ENCODE assay signal across 8 mouse cellular contexts in the genomic region with DNA sequence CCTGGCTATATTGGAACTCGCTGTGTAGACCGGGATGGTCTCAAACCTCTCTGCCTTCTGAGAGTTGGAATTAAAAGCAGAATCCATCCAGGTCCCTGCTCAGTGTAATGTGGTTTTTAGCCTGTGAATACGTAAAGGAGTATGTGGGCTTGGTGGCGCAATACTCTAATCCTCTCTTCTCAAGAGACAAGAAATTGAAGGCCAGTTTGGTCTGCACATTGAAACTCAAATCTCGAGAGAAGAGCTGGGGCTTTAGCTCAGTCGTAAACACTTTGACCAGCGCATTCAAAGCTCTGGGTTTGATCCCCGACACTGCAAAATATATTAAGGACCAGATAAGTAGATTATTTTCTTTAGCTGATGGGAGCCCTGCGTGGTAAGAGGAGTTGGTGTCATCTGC. TPM values are rescaled to one million over a fixed set of nuclear protein-coding genes. Genes with fewer than 3 reads are reported as not detected.
DNase-seq lines count a peak whose midpoint lies in the region; ATAC-seq and TF ChIP-seq lines count a peak whose summit lies in the region.

No protein-coding gene starts in this region.

- H3K4me2 ChIP-seq in limb, embryonic 15.5 days, result peak overlapping the region; percentile 65
- H3K4me2 ChIP-seq in stomach, postnatal 0 days (replicated peaks; ENCODE audit: low read depth), result peak overlapping the region; percentile 61

- peaks cover 17% of the 10 kb centered on the region; the same call in 1 of the 2 replicates for H3K4me1 ChIP-seq in spleen, adult 2 months (ENCODE audit: control insufficient read depth, insufficient read depth, insufficient read length)
- H3K4me1 ChIP-seq in limb, embryonic 15.5 days, result peaks cover 21% of the 10 kb centered on the region
- H3K4me1 ChIP-seq in stomach, postnatal 0 days (replicated peaks; ENCODE audit: control insufficient read depth, insufficient read depth), result peaks cover 2% of the 10 kb centered on the region; the same call in 1 of the 2 replicates

- ATAC-seq in limb, embryonic 15.5 days (ENCODE audit: insufficient number of reproducible peaks, low FRiP score, low TSS enrichment, low read depth), result no peak
- no peak for ATAC-seq in stomach, postnatal 0 days (ENCODE audit: low FRiP score, low TSS enrichment)

- no peaks in the 10 kb centered on the region for H3K9me3 ChIP-seq in limb, embryonic 15.5 days
- H3K9me3 ChIP-seq in stomach, postnatal 0 days (ENCODE audit: control insufficient read depth, low read length), result no peaks in the 10 kb centered on the region

- no peak for TF ChIP-seq CTCF in spleen, adult 2 months (IDR thresholded peaks at IDR 0.05; ENCODE audit: extremely low read depth, insufficient read depth, insufficient read length, insufficient replicate concordance)
- TF ChIP-seq CTCF in stomach, postnatal 0 days (IDR thresholded peaks at IDR 0.05; ENCODE audit: low read depth), result no peak

- peak overlapping the region; percentile 77 for H3K4me3 ChIP-seq in spleen, adult 2 months (ENCODE audit: extremely low read depth, insufficient read depth, insufficient read length)
- peak overlapping the region; percentile 86 for H3K4me3 ChIP-seq in limb, embryonic 15.5 days
- H3K4me3 ChIP-seq in stomach, postnatal 0 days (ENCODE audit: low read depth, low read length), result peak overlapping the region; percentile 59

- 5% methylated on average over 9 of the region's 9 CpGs for WGBS in spleen, adult 2 months
- WGBS in limb, embryonic 15.5 days, result 7% methylated on average over 9 of the region's 9 CpGs
- WGBS in stomach, postnatal 0 days, result 5% methylated on average over 9 of the region's 9 CpGs

- TF ChIP-seq POLR2A in spleen, adult 2 months (IDR thresholded peaks at IDR 0.05; ENCODE audit: low read depth, low read length), result no peak

- TF ChIP-seq EP300 in stomach, postnatal 0 days (optimal IDR thresholded peaks at IDR 0.05), result no peak

- H3K27me3 ChIP-seq in spleen, adult 2 months (ENCODE audit: control insufficient read depth, insufficient read depth, low read length), result no peaks in the 10 kb centered on the region
- no peaks in the 10 kb centered on the region for H3K27me3 ChIP-seq in limb, embryonic 15.5 days
- no peaks in the 10 kb centered on the region for H3K27me3 ChIP-seq in stomach, postnatal 0 days (ENCODE audit: control insufficient read depth, insufficient read depth, low read length)

- peaks cover 19% of the 10 kb centered on the region for H3K36me3 ChIP-seq in spleen, adult 2 months (ENCODE audit: control insufficient read depth, insufficient read depth, low read length)
- peaks cover 41% of the 10 kb centered on the region for H3K36me3 ChIP-seq in limb, embryonic 15.5 days
- H3K36me3 ChIP-seq in stomach, postnatal 0 days (ENCODE audit: control insufficient read depth, insufficient read depth, low read length), result peaks cover 2% of the 10 kb centered on the region; the same call in 1 of the 2 replicates

- peak overlapping the region; percentile 79 for H3K27ac ChIP-seq in spleen, adult 2 months (ENCODE audit: insufficient read depth, low read length)
- peak overlapping the region; percentile 91 for H3K27ac ChIP-seq in limb, embryonic 15.5 days
- peak overlapping the region; percentile 86 for H3K27ac ChIP-seq in stomach, postnatal 0 days (replicated peaks)

- peak overlapping the region; percentile 80 for H3K9ac ChIP-seq in limb, embryonic 15.5 days
- peak overlapping the region; percentile 68 for H3K9ac ChIP-seq in stomach, postnatal 0 days (ENCODE audit: low read length)

- intact Hi-C loops in left cerebral cortex, postnatal 25 days (cut with DNase I), result no loop called here

- DNase-seq in adrenal gland, postnatal 10 days, result peak; percentile 10
- no peak for DNase-seq in adrenal gland, postnatal 4 days (ENCODE audit: low spot score in 2 of 2)
- no peak for DNase-seq in spleen, adult 2 months (ENCODE audit: low read depth in 1 of 2, low spot score in 2 of 2)
- no peak for DNase-seq in spleen, postnatal 36 days (ENCODE audit: low spot score in 2 of 2)
- no peak for DNase-seq in stomach, postnatal 0 days (ENCODE audit: low spot score)
- no peak for DNase-seq in ovary, adult 18-20 months (ENCODE audit: low spot score)
- no peak for DNase-seq in left cerebral cortex, postnatal 25 days (ENCODE audit: low spot score in 2 of 2)

RNA-seq across cellular contexts. Expression of gene Mef2b, which starts 0.5 kb away (rescaled TPM):
- under 1 TPM; 0.36 to 0.54 TPM for total RNA-seq in adrenal gland, postnatal 10 days (2021)
- total RNA-seq in adrenal gland, postnatal 4 days (2021), result 1 to 10 TPM; 1.5 to 1.6 TPM
- polyA plus RNA-seq in spleen, adult 2 months (2012; rRNA removed), result 2.3 and 4.3 TPM in 2 replicates
- 0.19 and 0.48 TPM in 2 replicates for polyA plus RNA-seq in limb, embryonic 15.5 days (2015; fragmentation: Nextera tagmentation; extraction: Ambion mirVana)
- 0.10 TPM in 1 of 2 replicates, not detected in the other for polyA plus RNA-seq in stomach, postnatal 0 days (2015; fragmentation: Nextera tagmentation; extraction: Ambion mirVana)
- under 1 TPM in 1 of 2 experiments, not detected in 1; 0.57 TPM for total RNA-seq in left cerebral cortex, postnatal 25 days (2021)

RNA-seq across cellular contexts. Expression of gene Borcs8, which starts 0.7 kb away (rescaled TPM):
- total RNA-seq in adrenal gland, postnatal 10 days (2021), result 10 to 100 TPM; 45.0 to 48.5 TPM
- total RNA-seq in adrenal gland, postnatal 4 days (2021), result 10 to 100 TPM; 55.5 to 56.4 TPM
- 55.8 and 73.6 TPM in 2 replicates for polyA plus RNA-seq in spleen, adult 2 months (2012; rRNA removed)
- 54.1 and 55.2 TPM in 2 replicates for polyA plus RNA-seq in limb, embryonic 15.5 days (2015; fragmentation: Nextera tagmentation; extraction: Ambion mirVana)
- polyA plus RNA-seq in stomach, postnatal 0 days (2015; fragmentation: Nextera tagmentation; extraction: Ambion mirVana), result 30.1 and 30.5 TPM in 2 replicates
- total RNA-seq in left cerebral cortex, postnatal 25 days (2021), result 10 to 100 TPM; 46.8 to 51.0 TPM

RNA-seq across cellular contexts. Expression of gene Rfxank, which starts 1.0 kb away (rescaled TPM):
- 10 to 100 TPM; 18.0 to 23.9 TPM for total RNA-seq in adrenal gland, postnatal 10 days (2021)
- 10 to 100 TPM; 15.9 to 18.9 TPM for total RNA-seq in adrenal gland, postnatal 4 days (2021)
- 22.5 and 24.6 TPM in 2 replicates for polyA plus RNA-seq in spleen, adult 2 months (2012; rRNA removed)
- 20.2 and 20.9 TPM in 2 replicates for polyA plus RNA-seq in limb, embryonic 15.5 days (2015; fragmentation: Nextera tagmentation; extraction: Ambion mirVana)
- 8.9 and 9.8 TPM in 2 replicates for polyA plus RNA-seq in stomach, postnatal 0 days (2015; fragmentation: Nextera tagmentation; extraction: Ambion mirVana)
- 10 to 100 TPM; 10.2 to 12.4 TPM for total RNA-seq in left cerebral cortex, postnatal 25 days (2021)

RNA-seq across cellular contexts. Expression of gene Nr2c2ap, which starts 8.8 kb away (rescaled TPM):
- 10 to 100 TPM; 15.7 to 16.1 TPM for total RNA-seq in adrenal gland, postnatal 10 days (2021)
- total RNA-seq in adrenal gland, postnatal 4 days (2021), result 10 to 100 TPM; 23.6 to 26.0 TPM
- 14.0 and 16.4 TPM in 2 replicates for polyA plus RNA-seq in spleen, adult 2 months (2012; rRNA removed)
- polyA plus RNA-seq in limb, embryonic 15.5 days (2015; fragmentation: Nextera tagmentation; extraction: Ambion mirVana), result 31.2 and 33.3 TPM in 2 replicates
- 31.9 and 33.6 TPM in 2 replicates for polyA plus RNA-seq in stomach, postnatal 0 days (2015; fragmentation: Nextera tagmentation; extraction: Ambion mirVana)
- total RNA-seq in left cerebral cortex, postnatal 25 days (2021), result 10 to 100 TPM; 21.7 to 21.9 TPM

RNA-seq across cellular contexts. Expression of gene Ncan, which starts 19.3 kb away (rescaled TPM):
- total RNA-seq in adrenal gland, postnatal 10 days (2021), result 1 to 10 TPM in 1 of 2 experiments, under 1 TPM in 1; 0.81 to 1.2 TPM
- total RNA-seq in adrenal gland, postnatal 4 days (2021), result 1 to 10 TPM; 2.4 to 3.6 TPM
- polyA plus RNA-seq in spleen, adult 2 months (2012; rRNA removed), result 0.04 and 0.09 TPM in 2 replicates
- polyA plus RNA-seq in limb, embryonic 15.5 days (2015; fragmentation: Nextera tagmentation; extraction: Ambion mirVana), result 0.35 and 0.50 TPM in 2 replicates
- 0.17 and 0.27 TPM in 2 replicates for polyA plus RNA-seq in stomach, postnatal 0 days (2015; fragmentation: Nextera tagmentation; extraction: Ambion mirVana)
- 100 to 1,000 TPM; 219 to 220 TPM for total RNA-seq in left cerebral cortex, postnatal 25 days (2021)
